Comparison of ENCODE assay signal across 29 mouse cellular contexts in the genomic region with DNA sequence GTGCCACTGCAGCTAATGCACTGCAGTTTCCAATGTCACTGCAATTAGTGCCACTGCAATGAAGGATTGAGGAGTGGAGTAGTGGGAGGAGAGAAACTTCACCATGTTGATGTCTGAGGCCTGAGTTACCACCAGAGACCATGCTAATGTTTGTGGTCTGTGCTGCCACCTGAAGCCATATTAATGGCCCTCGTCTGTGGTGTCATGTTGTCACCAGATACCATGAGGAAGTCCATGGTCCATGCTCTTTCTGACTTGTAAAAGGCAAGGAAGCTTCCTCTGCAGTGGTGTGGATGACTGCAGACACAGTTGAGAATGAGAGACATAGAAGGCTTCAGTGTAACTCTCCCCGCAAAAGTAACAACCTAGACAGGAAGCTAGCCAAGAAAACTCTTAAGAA.
"Had no signal": no experiment of that assay in that cellular context is flagged by ENCODE, and none has a peak within 500 bp of the region (broad histone marks: within the 10 kb centered on the region; RNA-seq: fewer than 3 reads in every experiment).

No protein-coding gene starts in this region.

- DNase-seq: gastrocnemius, adult 2 months; gastrocnemius, postnatal 10 days; gastrocnemius, postnatal 25 days; heart, adult 18-20 months; heart, postnatal 14 days; heart, postnatal 36 days; kidney, adult 18-20 months; kidney, adult 8-10 months; kidney, postnatal 10 days; kidney, postnatal 25 days; kidney, postnatal 4 days; liver; liver, embryonic 13.5 days had no signal

- H3K27ac ChIP-seq: gastrocnemius, adult 2 months; heart, embryonic 13.5 days; heart, embryonic 15.5 days; hindbrain, embryonic 10.5 days; hindbrain, embryonic 12.5 days; hindbrain, embryonic 14.5 days; intestine, embryonic 15.5 days; layer of hippocampus, adult 2 months; left cerebral cortex, adult 2 months; limb, embryonic 10.5 days; limb, embryonic 12.5 days; liver, embryonic 13.5 days; liver, embryonic 15.5 days had no signal

- H3K4me1 ChIP-seq: heart, embryonic 13.5 days; heart, embryonic 15.5 days; hindbrain, embryonic 10.5 days; hindbrain, embryonic 12.5 days; intestine, embryonic 15.5 days; limb, embryonic 10.5 days; limb, embryonic 12.5 days; liver, embryonic 13.5 days; liver, embryonic 15.5 days had no signal

- H3K9me3 ChIP-seq: heart, embryonic 13.5 days; heart, embryonic 15.5 days; hindbrain, embryonic 10.5 days; hindbrain, embryonic 12.5 days; intestine, embryonic 15.5 days; limb, embryonic 10.5 days; limb, embryonic 12.5 days; liver, embryonic 13.5 days; liver, embryonic 15.5 days had no signal

- H3K27me3 ChIP-seq: heart, embryonic 13.5 days; heart, embryonic 15.5 days; hindbrain, embryonic 12.5 days; intestine, embryonic 15.5 days; limb, embryonic 12.5 days; liver, embryonic 13.5 days; liver, embryonic 15.5 days had no signal

- H3K9ac ChIP-seq: heart, embryonic 13.5 days; heart, embryonic 15.5 days; hindbrain, embryonic 12.5 days; hindbrain, embryonic 14.5 days; intestine, embryonic 15.5 days; limb, embryonic 12.5 days; liver, embryonic 13.5 days; liver, embryonic 15.5 days had no signal

- H3K36me3 ChIP-seq: heart, embryonic 13.5 days; heart, embryonic 15.5 days; hindbrain, embryonic 10.5 days; hindbrain, embryonic 12.5 days; intestine, embryonic 15.5 days; limb, embryonic 10.5 days; limb, embryonic 12.5 days; liver, embryonic 13.5 days; liver, embryonic 15.5 days had no signal

- ATAC-seq: hindbrain, embryonic 16.5 days; inflammation-experienced regulatory T-cells, adult 6 months; intestine, embryonic 15.5 days; intestine, postnatal 0 days had no signal

- H3K4me2 ChIP-seq: heart, embryonic 11.5 days; heart, embryonic 13.5 days; heart, embryonic 15.5 days; hindbrain, embryonic 12.5 days; hindbrain, embryonic 14.5 days; intestine, embryonic 15.5 days; limb, embryonic 12.5 days; liver, embryonic 11.5 days; liver, embryonic 13.5 days; liver, embryonic 15.5 days had no signal

- H3K4me3 ChIP-seq: gastrocnemius, adult 2 months; heart, embryonic 13.5 days; heart, embryonic 15.5 days; hindbrain, embryonic 10.5 days; hindbrain, embryonic 12.5 days; intestine, embryonic 15.5 days; layer of hippocampus, adult 2 months; left cerebral cortex, adult 2 months; limb, embryonic 10.5 days; limb, embryonic 12.5 days; liver, embryonic 13.5 days; liver, embryonic 15.5 days had no signal
